Mouse (Mus musculus) heart, embryonic 16.5 days (tissue): ENCODE measurements around the gene Dlgap5. TPM values are rescaled to one million over a fixed set of nuclear protein-coding genes. Genes with fewer than 3 reads are reported as not detected.

Source experiments
- ATAC-seq: fragments of 200-750 bp; cut with Nextera tagmentation; replicated peaks from 2 replicates; pipeline ENCODE4 v1.8.0; 2017; ENCODE audit warnings: moderate number of reproducible peaks; ENCODE audit not compliant: insufficient read depth, low FRiP score; ENCODE audit errors: extremely low read depth
- H3K27ac ChIP-seq: fragments of 300-500 bp; sonication (generic); 2 replicates; pipeline ENCODE4 v1.5.1; 2014; ENCODE audit warnings: mild to moderate bottlenecking, low read length, control low read depth, moderate library complexity
- H3K27me3 ChIP-seq: fragments of 300-500 bp; sonication (generic); 2 replicates; pipeline ENCODE4 v1.6.1; 2014; ENCODE audit warnings: low read length, mixed read lengths; ENCODE audit not compliant: control insufficient read depth, insufficient read depth
- H3K36me3 ChIP-seq: fragments of 300-500 bp; sonication (generic); 2 replicates; pipeline ENCODE4 v1.6.1; 2014; ENCODE audit not compliant: control insufficient read depth, insufficient read depth
- H3K4me1 ChIP-seq: fragments of 300-500 bp; sonication (generic); 2 replicates; pipeline ENCODE4 v1.6.1; 2014; ENCODE audit warnings: low read length, mixed read lengths; ENCODE audit not compliant: control insufficient read depth, insufficient read depth
- H3K4me2 ChIP-seq: fragments of 300-500 bp; sonication (generic); 2 replicates; pipeline ENCODE4 v1.6.1; 2014; ENCODE audit warnings: low read depth, mild to moderate bottlenecking, control low read depth, low read length
- H3K4me3 ChIP-seq: fragments of 300-500 bp; sonication (generic); 2 replicates; pipeline ENCODE4 v1.5.1; 2014; ENCODE audit warnings: mild to moderate bottlenecking, control low read depth, low read length
- H3K9ac ChIP-seq: fragments of 300-500 bp; sonication (generic); 2 replicates; pipeline ENCODE4 v1.6.1; 2014; ENCODE audit warnings: low read length, control low read depth
- H3K9me3 ChIP-seq: fragments of 300-500 bp; sonication (generic); replicated peaks from 2 replicates; pipeline ENCODE4 v1.6.1; 2016; ENCODE audit warnings: low read length; ENCODE audit not compliant: control insufficient read depth
- WGBS: fragments of 180-500 bp; shearing (Covaris S2); extraction: QIAGEN DNeasy Blood & Tissue Kit; methylation state at CpG from one replicate; pipeline ENCODE4 v1.1.7; 2014; 5-methylcytosine and 5-hydroxymethylcytosine counted together
- polyA plus RNA-seq: library from polyadenylated mRNA; unstranded; fragments of >200 nt; fragmentation: Nextera tagmentation; extraction: Ambion mirVana; gene quantifications from 2 replicates; pipeline ENCODE4 v1.2.1, GENCODE M21; 2015

The Dlgap5 gene
- polyA plus RNA-seq, 1 experiment from 2014 or later, result 35.1 TPM

DNA sequence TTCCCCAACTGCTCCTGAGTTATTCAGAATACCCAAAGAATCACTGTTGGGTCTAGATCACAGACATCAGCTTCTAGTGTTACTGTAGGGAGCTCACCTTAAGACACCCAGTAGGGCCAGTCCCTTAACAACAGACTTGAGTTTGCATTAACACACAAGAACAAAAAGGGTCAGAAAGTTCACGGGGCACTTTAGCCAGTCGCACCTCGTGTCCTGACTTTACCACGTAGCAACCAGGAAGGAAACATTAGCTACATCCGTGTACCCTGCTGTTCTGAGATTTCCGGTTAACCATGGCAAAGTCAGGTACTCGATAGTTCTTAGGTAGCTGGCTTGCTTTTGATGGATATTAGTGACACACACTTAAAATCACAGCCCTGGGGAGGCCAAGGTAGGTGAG, 34.3 kb downstream of the Dlgap5 start:
- Histone ChIP-seq H3K4me2 (no peak overlapping the region), H3K4me1 (no peaks in the 10 kb centered on the region), H3K9me3 (no peaks in the 10 kb centered on the region), H3K27ac (no peak overlapping the region), H3K27me3 (no peaks in the 10 kb centered on the region), H3K9ac (no peak overlapping the region), H3K36me3 (peaks cover 8% of the 10 kb centered on the region), H3K4me3 (no peak overlapping the region)
- WGBS, result 80% methylated on average over 7 of the region's 7 CpGs
- no peak for ATAC-seq

GRCm38 (mm10) chr14:47378336-47378735, 39.9 kb downstream of the Dlgap5 start:
- H3K9ac ChIP-seq, result no peak overlapping the region
- H3K4me1 ChIP-seq, result peaks cover 7% of the 10 kb centered on the region
- no peaks in the 10 kb centered on the region for H3K9me3 ChIP-seq
- no peak for ATAC-seq
- WGBS, result 78% methylated on average over 7 of the region's 7 CpGs
- H3K4me2 ChIP-seq, result no peak overlapping the region
- H3K27ac ChIP-seq, result no peak overlapping the region
- peaks cover 15% of the 10 kb centered on the region for H3K27me3 ChIP-seq
- H3K36me3 ChIP-seq, result no peaks in the 10 kb centered on the region
- H3K4me3 ChIP-seq, result no peak overlapping the region

GRCm38 (mm10) chr14:47376526-47376925, 41.7 kb downstream of the Dlgap5 start:
- H3K4me2 ChIP-seq, result no peak overlapping the region
- 60% methylated on average over 2 of the region's 2 CpGs for WGBS
- no peak overlapping the region for H3K9ac ChIP-seq
- no peaks in the 10 kb centered on the region for H3K36me3 ChIP-seq
- H3K4me3 ChIP-seq, result no peak overlapping the region
- no peaks in the 10 kb centered on the region for H3K9me3 ChIP-seq
- no peak for ATAC-seq
- H3K27me3 ChIP-seq, result peaks cover 20% of the 10 kb centered on the region
- no peak overlapping the region for H3K27ac ChIP-seq
- H3K4me1 ChIP-seq, result peaks cover 7% of the 10 kb centered on the region

DNA sequence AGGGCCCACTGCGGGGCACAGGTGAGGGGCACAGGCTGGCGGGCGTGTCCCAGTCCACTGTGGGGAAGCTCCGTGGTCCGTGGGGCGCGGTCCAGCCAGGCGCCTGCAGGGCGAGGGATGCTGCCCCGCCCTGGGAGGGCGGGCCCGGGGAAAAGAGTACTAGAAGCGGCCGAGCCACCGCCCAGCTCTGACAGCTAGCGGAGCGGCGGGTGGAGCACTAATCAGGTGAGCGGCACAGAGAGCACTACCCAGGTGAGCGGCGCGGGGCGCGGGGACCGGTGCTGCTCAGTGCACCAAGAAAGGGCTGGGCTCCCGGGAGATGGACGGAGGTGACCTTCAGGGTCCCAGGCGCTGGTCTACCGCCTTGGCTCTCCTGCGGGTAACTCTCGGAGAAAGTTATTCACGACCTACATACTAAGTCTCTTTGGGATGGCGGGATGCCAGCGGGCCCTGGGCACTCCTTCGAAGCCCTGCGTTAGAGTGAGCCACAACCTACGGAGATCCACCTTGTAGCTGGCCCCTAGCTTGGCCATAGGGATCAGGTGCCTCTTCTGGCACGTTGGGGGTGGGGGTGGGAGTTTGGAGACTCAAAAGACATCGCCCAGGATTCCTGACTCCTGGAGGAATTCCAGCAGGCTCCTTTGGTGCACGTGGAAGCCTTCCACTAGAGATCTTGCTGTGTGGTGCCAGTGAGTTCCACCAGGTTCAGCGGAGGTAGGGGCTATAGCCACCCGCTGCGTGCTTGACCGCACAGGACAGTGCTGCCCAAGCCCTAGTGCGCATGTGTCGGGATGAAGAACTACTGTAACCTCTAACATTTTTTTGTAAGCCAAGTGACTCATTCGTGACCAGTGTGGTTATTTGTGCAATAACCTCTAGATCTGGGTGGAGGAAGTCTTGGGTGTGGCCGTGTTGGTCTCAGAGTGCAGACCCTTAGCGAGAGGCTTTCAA, 44.2 kb downstream of the Dlgap5 start:
- H3K4me2 ChIP-seq, result peak overlapping the region; percentile 74
- ATAC-seq, result 0 out of 2 replicates have a peak, but pooled peaks have one; percentile 28
- peaks cover 7% of the 10 kb centered on the region for H3K4me1 ChIP-seq
- WGBS, result 13% methylated on average over 46 of the region's 49 CpGs
- H3K27ac ChIP-seq, result no peak overlapping the region
- no peaks in the 10 kb centered on the region for H3K36me3 ChIP-seq
- no peaks in the 10 kb centered on the region for H3K9me3 ChIP-seq
- H3K9ac ChIP-seq, result peak overlapping the region; percentile 52
- H3K27me3 ChIP-seq, result peaks cover 20% of the 10 kb centered on the region
- H3K4me3 ChIP-seq, result peak overlapping the region; percentile 47

DNA sequence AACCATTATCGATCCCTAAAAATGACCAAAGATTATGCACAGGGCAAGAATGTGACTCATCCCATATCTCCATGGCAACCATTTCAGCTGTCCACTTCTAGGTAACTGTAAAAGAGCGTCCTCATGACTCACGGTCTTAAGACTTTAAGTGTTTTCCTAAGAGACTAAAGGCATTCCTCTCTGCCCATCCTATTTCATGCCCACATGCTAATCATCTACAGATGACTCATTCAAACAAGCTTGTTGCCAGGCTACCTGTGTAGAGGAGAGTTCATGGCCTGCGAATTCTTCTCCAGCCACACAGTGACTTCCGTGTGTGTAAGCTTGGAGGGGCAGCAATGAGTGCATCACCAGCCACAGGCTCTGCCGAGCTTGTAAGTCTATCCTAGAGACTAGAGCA, 46.5 kb downstream of the Dlgap5 start:
- Histone ChIP-seq H3K27ac (no peak overlapping the region), H3K36me3 (no peaks in the 10 kb centered on the region), H3K9me3 (no peaks in the 10 kb centered on the region), H3K9ac (no peak overlapping the region), H3K4me3 (no peak overlapping the region), H3K4me1 (peaks cover 10% of the 10 kb centered on the region), H3K4me2 (no peak overlapping the region), H3K27me3 (peaks cover 20% of the 10 kb centered on the region)
- WGBS, result 54% methylated on average over 6 of the region's 6 CpGs
- no peak for ATAC-seq

DNA sequence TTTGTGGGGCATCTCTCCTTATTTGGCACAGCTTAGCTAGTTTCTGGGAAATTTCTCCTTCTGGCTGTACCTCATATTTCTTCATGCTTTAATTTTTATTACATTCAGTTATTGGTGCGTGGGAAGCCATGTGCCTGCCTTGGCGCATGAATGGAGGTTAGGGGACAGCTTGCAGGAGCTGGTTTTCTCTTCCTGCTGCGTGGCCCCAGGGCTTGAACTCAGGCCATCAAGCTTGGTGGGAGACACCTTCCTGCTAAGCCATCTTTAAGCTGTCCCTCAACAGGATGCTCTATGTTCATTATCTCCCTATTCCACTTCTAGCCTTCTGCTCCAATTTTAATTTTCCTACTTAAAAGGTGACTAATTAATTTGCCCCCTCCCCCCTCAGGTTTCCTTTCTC, 47.4 kb downstream of the Dlgap5 start:
- H3K27ac ChIP-seq, result no peak overlapping the region
- H3K9me3 ChIP-seq, result no peaks in the 10 kb centered on the region
- no peak overlapping the region for H3K9ac ChIP-seq
- H3K36me3 ChIP-seq, result no peaks in the 10 kb centered on the region
- peaks cover 10% of the 10 kb centered on the region for H3K4me1 ChIP-seq
- H3K4me2 ChIP-seq, result no peak overlapping the region
- no peak overlapping the region for H3K4me3 ChIP-seq
- no peak for ATAC-seq
- 88% methylated on average over 3 of the region's 3 CpGs for WGBS
- H3K27me3 ChIP-seq, result peaks cover 20% of the 10 kb centered on the region

DNA sequence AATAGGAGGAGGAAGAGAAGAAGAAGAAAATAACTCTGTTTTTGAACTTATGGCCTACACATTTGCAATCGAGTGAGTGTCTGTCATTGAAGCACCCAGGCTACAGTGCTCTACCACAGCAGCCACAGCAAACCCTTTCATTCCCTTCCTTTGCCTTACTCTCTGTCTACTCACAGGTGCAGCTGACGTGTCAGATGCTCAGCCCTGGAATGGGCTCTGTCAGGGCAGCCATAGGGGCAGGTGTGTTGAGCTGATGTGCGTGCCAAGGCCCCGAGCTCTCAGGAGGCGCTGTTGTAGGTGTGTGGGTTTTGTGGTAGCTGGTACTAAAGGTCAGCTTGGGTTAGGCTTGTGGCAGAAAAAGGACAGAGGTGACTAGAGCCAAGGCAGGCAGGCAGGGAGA, 48.5 kb downstream of the Dlgap5 start:
- Histone ChIP-seq H3K4me2 (no peak overlapping the region), H3K27me3 (peaks cover 17% of the 10 kb centered on the region), H3K9me3 (no peaks in the 10 kb centered on the region), H3K9ac (no peak overlapping the region), H3K27ac (no peak overlapping the region), H3K4me1 (peaks cover 12% of the 10 kb centered on the region), H3K36me3 (no peaks in the 10 kb centered on the region), H3K4me3 (no peak overlapping the region)
- WGBS, result 83% methylated on average over 5 of the region's 5 CpGs
- no peak for ATAC-seq

DNA sequence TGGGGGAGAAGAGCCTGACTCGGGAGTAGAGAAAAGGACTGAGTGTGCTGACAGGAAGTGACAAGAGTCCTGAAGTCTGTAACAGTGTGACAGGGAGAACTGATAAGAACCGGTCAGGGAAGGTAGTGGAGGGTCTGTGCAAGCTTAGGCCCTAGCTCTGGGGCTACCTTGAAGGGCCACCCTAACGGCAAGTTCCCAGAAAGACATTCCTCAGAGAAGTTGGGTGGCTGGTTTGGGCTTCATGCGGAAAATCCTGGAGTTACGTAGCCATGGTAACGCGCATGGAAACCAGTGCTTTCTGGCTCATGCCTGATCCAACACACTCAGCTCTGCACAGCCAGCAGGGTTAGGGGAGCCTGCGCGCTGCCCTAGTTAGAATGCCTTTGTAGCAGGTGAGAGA, 50.7 kb downstream of the Dlgap5 start, which contains the start of gene Lgals3:
TSS of gene Lgals3 (plus strand) at position 291 of the 400 bp plus-strand sequence.
- Histone ChIP-seq H3K36me3 (no peaks in the 10 kb centered on the region), H3K4me1 (peaks cover 5% of the 10 kb centered on the region), H3K4me3 (0 out of 2 replicates have a peak within 1 kb of the TSS, but pooled peaks have one; percentile 22), H3K9ac (no peak within 1 kb of the TSS), H3K4me2 (peak within 1 kb of the TSS; percentile 53), H3K9me3 (no peaks in the 10 kb centered on the region), H3K27ac (no peak within 1 kb of the TSS; the same call in 1 of the 2 replicates), H3K27me3 (peaks cover under 1% of the 10 kb centered on the region; the same call in 1 of the 2 replicates)
- WGBS, result 27% methylated on average over 9 of the region's 9 CpGs
- ATAC-seq, result peak; percentile 54; the same call in 1 of the 2 replicates

GRCm38 (mm10) chr14:47366881-47367321, 51.3 kb downstream of the Dlgap5 start:
- no peak for ATAC-seq
- no peak overlapping the region for H3K4me3 ChIP-seq
- WGBS, result 29% methylated on average over 7 of the region's 7 CpGs
- no peaks in the 10 kb centered on the region for H3K27me3 ChIP-seq
- no peaks in the 10 kb centered on the region for H3K36me3 ChIP-seq
- no peaks in the 10 kb centered on the region for H3K9me3 ChIP-seq
- H3K4me2 ChIP-seq, result no peak overlapping the region
- H3K4me1 ChIP-seq, result peaks cover 5% of the 10 kb centered on the region
- no peak overlapping the region for H3K27ac ChIP-seq
- H3K9ac ChIP-seq, result no peak overlapping the region
